Mouse (Mus musculus): ENCODE data around the gene Slc44a2.
"Not testable (repeated sequence)": the region's sequence is repeated elsewhere in the genome, so short reads cannot be mapped to it uniquely, and the experiment has no call there.

The Slc44a2 gene

DNA sequence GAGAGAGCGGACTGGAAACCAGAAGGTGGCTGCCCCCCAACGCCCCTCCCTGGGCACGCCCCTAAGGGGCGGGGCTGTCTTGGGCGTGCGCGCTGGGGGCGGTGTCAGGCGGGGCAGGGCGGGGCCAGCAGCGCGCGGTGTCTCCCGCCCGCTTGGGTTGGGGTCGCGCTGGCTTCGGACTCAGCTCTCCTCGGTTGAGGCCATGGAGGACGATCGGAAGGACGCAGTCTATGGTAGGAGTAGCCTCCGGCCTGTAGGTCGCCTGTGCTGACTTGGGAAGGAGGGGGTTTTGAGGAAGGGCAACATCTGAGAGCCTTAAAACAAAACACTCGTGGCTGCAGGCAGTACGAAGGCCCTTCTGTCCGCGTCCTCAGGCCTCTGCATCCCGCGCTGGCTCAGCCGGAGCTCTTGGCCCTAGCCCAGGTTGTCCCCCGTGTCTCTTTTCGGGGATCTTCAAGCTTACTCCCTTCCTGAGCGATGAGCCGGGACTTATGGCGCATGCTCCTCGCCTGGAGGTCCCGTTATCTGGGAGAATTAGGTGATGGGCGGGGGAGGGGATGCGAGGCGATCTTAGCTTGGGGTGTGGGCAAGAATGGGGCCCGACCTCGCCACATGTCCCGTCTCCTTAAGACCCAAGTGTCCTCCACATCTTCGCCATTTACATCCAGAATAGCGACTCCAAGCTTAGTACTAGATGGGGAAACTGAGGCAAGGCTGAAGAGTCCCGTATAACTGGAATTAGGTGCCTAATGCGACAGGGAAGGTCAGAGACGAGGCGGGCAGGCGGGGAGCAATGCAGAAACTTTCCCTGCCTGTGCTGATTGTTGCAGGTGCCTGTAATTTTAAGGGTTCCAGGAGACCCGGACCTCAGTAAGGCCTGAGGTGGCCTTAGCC, at the start of gene Slc44a2:
Slc44a2 (plus strand) TSS at position 80 of the 894 bp plus-strand sequence.
- peak; percentile 80 for DNase-seq (ENCODE audit: low spot score)

- DNase-seq (ENCODE audit: low spot score) = no peak
These were observed 48.1 kb upstream of the Slc44a2 start for GRCm38 (mm10) chr9:21272391-21272790.

DNA sequence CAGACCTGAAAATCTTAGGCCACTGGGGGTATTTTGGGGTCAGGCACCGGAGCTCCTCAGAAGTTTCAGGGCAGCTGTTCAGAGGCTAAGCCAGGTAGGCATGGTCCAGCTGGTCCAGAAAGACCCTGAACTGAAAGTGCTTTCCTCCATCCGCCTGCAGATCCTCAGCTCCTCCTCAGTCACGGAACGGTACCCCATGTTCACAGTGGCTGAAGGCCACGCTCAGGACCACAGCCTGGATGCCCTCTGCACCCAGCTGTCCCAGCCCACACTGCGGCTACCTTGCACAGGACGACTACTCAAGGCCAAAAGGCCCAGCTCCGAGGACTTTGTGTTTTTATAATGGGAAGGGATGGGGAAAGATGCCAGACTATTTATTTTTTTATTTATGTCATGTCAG, 47.4 kb upstream of the Slc44a2 start:
- no peak for DNase-seq (ENCODE audit: low spot score)

DNA sequence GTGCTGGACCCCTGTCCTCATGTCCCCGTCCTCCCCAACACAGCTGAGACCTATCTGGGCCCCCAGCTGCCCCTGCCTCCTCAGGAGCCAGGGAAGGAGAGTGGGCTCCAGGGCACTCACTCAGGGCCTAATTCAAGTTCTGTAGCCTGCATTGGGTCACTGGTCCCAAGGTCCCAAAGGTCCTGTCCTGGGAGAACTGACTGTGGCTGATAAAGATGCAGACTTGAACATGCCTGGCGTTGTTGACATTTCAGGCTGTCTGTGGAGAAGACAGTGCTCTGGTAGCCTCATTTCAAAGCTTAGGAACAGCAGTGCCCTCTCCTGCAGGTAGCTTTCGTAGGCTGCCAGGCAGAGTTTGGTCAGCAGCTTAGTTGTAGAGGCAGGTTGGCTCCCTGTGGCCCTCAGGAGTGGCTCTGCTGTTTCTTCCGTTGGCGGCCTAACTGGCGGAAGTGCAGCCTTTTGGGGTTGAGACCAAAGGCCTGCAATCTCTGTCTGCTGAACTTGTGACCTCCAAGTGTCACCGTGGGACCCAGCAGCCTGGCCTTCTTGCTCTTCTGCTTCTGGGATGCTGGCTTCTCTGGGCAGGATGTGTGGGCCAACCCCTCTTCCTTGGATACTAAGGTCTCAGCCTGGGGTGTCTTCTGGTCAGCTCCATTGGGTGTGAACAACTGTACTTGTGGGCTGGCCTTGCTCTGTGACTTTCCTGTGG, 46.8 kb upstream of the Slc44a2 start:
- no peak for DNase-seq (ENCODE audit: low spot score)

- DNase-seq (ENCODE audit: low spot score) = no peak
These were observed 46.2 kb upstream of the Slc44a2 start for GRCm38 (mm10) chr9:21274336-21274735.

- no peak for DNase-seq (ENCODE audit: low spot score)
These were observed 45.3 kb upstream of the Slc44a2 start for GRCm38 (mm10) chr9:21275013-21275710.

DNA sequence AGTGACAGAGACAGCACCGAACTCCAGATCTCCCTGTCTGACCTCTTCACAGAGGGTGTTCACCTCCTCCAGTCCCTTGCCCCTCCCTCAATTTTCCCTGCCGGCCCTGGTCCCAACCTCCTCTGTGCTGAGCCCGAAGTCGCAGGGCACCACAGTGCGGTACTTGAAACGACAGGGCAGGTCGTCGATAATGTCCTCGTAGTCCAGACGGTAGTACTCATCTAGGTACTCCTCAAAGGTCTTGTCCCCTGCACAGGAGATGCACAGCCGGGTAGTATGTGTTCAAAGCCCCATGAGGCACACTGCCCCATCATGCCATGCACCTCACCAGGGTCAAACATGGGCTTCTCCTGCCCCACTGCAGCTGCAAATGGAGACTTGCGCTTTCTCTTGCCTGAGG, 44.8 kb upstream of the Slc44a2 start:
- DNase-seq (ENCODE audit: low spot score) = no peak

DNA sequence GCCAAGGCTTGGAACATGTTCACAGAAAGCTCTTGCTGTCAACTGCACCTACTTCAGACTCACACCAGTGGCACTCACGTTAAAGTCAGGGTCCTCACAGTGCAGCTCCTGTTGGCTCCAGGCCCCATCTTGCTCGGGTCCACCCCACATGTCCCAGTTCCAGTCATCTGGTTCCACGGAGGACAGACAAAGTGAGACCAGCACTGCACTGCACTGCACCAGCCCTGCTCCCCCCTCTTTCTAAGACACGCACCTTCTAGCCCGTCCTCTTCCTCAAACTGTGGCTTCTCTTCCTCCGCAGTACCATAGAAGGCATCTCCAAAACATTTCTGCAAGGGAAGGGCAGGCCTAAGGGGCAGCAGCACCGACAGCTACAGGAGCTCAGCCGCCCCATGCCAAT, 44.2 kb upstream of the Slc44a2 start:
- DNase-seq (ENCODE audit: low spot score) = no peak

- DNase-seq (ENCODE audit: low spot score) = peak; percentile 78
These were observed 42.7 kb upstream of the Slc44a2 start for GRCm38 (mm10) chr9:21277776-21278175.

- no peak for DNase-seq (ENCODE audit: low spot score)
These were observed 36.9 kb upstream of the Slc44a2 start for GRCm38 (mm10) chr9:21283591-21283990.

GRCm38 (mm10) chr9:21283994-21284393, 36.5 kb upstream of the Slc44a2 start:
- no peak for DNase-seq (ENCODE audit: low spot score)

- no peak for DNase-seq (ENCODE audit: low spot score)
These were observed 33.7 kb upstream of the Slc44a2 start for GRCm38 (mm10) chr9:21286753-21287152.

DNA sequence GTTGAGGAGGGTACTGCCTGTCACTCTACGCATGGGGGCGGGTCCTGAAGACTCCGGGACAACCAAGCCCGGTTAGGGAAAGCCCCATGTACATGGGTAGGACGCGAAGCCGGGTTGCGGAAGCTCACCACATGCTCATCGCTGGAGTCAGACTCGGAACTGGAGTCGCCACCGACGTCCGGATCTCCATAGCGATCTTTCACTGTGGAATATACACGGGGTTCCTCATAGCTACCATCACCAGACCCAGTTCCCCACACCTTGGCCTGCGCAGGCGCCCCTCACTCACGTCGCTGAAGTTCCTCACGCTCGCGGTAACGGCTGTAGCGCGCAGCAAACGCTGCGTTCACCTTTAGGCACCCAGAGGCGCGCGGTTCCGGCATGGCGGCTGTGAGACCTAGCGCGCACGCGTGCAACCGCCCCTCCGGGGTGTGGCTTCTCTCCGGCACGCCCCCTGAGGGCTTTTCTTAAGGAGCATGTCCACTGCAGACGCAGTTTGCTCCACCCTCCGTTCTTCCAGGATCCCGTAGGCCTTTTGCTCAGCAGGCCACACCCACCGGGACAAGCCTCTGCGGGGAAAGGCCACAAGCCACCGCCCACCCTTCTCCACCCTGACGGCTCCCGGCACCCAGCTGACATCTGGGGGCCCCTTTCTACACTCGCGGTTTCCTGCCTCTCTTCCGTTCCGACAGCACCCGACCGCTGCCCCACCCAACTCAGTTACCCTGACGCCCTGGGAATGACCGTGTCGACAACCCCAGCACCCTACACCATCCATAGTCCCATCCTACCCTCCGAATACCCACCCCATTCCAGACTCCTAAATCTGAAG, 32.7 kb upstream of the Slc44a2 start, which contains the start of gene Kri1:
Kri1 (minus strand) TSS at position 399 of the 832 bp plus-strand sequence.
- DNase-seq (ENCODE audit: low spot score) = peak; percentile 98

DNA sequence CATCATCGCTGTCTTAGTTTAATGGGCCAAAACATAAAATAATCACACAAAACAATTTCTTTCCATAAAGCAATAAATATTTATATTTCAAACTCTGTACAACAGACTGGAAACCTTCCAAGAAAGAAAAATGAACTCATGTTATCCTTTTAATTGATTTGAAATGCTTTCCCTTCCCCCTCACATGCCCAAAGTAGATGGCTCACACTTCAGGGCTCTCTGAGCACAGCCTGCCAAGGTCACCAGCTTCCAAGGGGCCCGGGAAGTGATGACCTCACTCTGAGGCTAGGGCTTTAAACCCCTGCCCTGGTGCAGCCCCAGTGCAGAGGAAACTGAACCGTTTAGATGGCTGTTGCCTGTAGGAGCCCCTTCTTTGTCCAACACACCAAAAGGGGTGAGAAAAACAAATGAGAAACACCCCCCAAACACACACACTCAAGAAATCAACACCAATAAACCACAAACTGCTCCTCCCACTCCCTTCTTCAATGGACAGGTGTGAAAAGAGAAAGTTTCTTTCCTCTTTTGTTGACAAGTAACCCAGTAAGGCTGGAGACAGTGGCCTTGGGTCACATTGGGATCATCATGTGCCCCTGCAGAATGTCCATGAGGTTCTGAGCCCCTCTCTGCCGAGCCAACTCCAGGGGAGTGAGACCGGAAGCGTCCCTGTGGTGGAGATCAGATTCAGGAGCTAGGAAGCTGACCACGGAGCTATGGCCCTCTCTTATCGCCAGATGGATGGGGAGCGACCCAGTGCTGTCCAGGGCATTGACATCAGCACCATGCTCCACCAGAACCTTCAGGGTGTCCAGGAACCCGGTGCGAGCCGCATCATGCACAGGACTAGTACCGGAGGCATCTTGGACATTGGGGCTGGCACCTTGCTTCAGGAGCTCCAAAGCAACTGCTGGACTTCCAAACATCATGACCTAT, 31.8 kb upstream of the Slc44a2 start:
- peak; percentile 39 for DNase-seq (ENCODE audit: low spot score)

DNA sequence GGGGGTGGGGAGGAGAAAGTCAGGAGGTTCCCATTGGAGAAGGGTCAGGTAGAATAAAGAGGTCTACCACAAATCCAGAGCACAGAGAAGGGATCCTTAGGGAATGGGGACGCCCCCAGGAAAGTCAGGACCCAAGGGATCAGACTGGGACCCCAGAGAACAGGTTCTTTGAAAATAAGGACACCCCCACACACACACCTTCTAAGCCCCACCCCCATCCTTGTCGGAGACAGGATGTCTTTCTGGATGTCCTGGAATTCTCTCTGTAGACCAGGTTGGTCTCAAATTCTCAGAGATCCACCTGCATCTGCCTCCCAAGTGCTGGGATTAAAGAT, 31.2 kb upstream of the Slc44a2 start:
- no peak for DNase-seq (ENCODE audit: low spot score)

DNA sequence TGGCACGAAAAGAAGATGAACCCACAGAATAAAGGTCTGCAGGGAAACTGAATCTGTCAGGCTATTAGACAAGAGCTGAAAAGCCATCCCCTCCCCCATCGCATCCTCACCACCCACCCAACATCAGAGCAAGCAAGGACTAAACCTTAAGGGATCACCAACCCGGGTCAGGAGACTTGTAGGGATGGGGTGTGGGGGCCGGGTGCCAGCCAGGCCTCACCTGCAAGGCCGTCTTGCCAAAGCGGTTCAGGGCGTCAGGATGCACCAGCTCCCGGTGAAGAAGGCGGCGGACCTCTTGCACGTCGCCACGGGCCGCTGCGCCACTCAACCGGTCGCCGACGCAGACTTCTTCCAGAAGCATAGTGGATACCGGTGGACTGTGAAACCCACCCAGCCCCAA, 29.9 kb upstream of the Slc44a2 start:
- DNase-seq (ENCODE audit: low spot score) = peak; percentile 31

DNA sequence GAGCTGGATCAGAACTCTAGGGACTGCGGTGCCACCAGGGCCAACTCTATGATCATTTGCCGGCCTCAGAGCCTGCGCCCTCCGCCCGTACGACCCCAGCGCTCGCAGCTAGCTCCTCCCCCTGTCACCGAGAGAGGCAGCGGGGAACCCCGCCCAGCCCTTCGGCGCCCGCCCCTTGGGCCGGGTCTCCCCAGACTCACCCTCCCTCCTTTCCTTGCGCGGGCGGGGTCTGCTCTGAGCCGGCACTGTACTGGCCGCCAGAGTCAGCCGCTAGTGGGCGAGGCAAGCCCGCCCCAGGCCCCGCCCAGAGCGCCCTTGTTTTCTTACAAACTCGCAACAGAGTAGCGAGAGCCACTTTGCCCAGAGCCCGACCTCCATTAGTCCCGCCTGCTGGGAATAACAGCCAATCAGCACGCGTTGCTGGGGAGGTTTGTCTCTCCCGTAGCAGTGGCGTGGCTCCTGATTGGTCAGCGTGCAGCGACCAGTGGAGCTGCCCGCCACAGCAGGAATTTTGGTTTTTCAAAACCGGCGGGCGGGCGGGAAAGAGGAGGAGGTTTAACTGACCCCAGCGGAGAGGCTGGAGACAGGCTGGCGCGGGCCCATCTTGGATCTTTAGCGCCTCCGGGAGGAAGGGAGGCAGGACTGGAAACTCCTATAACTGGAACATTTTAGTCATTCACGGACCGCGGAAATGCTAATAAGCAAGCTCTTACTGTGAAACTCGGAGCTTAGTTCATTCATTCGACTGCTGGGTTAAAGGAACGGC, 29.3 kb upstream of the Slc44a2 start, which contains the start of gene Cdkn2d:
Cdkn2d (minus strand) TSS at position 386 of the 766 bp plus-strand sequence.
- peak; percentile 100 for DNase-seq (ENCODE audit: low spot score)

GRCm38 (mm10) chr9:21291868-21292267, 28.6 kb upstream of the Slc44a2 start:
- DNase-seq (ENCODE audit: low spot score) = not testable (repeated sequence)

GRCm38 (mm10) chr9:21292271-21292670, 28.2 kb upstream of the Slc44a2 start:
- DNase-seq (ENCODE audit: low spot score) = no peak

GRCm38 (mm10) chr9:21299014-21299413, 21.5 kb upstream of the Slc44a2 start:
- DNase-seq (ENCODE audit: low spot score) = no peak

All from adipocyte (in vitro differentiated cells).